Mouse (Mus musculus) CD4-positive helper T cell, adult 2 months (primary cell): ENCODE measurements at regions not wholly inside any gene's neighbourhood (a gene's known extent, or its start where the extent isn't known, plus 50 kb on each side); places are given as distances from the start of the nearest gene placed in this dataset.
"Not testable (repeated sequence)": the region's sequence is repeated elsewhere in the genome, so short reads cannot be mapped to it uniquely, and the experiment has no call there.

Experiments
- DNase-seq: peaks from one replicate; pipeline ENCODE4 v3.0.0-alpha.2; 2012; ENCODE audit warnings: low read depth, missing footprints, low spot score

- no peak for DNase-seq
These were observed 51.8 kb upstream of the Sv2b start for GRCm38 (mm10) chr7:75360874-75361273.

- DNase-seq = peak; percentile 88
These were observed 53.5 kb upstream of the Sv2b start for GRCm38 (mm10) chr7:75362541-75362940.

GRCm38 (mm10) chr7:75365480-75365879, 56.4 kb upstream of the Sv2b start:
- DNase-seq = no peak

- DNase-seq = peak; percentile 79
These were observed 57.3 kb upstream of the Sv2b start for GRCm38 (mm10) chr7:75366285-75366882.

GRCm38 (mm10) chr7:75368315-75368714, 59.3 kb upstream of the Sv2b start:
- no peak for DNase-seq

GRCm38 (mm10) chr7:75369366-75369765, 60.3 kb upstream of the Sv2b start:
- DNase-seq = peak; percentile 66

GRCm38 (mm10) chr7:75370595-75371519, 61.8 kb upstream of the Sv2b start:
- DNase-seq = peak; percentile 81

- peak; percentile 50 for DNase-seq
These were observed 62.4 kb upstream of the Sv2b start for GRCm38 (mm10) chr7:75371520-75371876.

- DNase-seq = peak; percentile 89
These were observed 62.9 kb upstream of the Sv2b start for GRCm38 (mm10) chr7:75371991-75372390.

GRCm38 (mm10) chr7:75372892-75373444, 63.9 kb upstream of the Sv2b start:
- DNase-seq = peak; percentile 32

- DNase-seq = peak; percentile 56
These were observed 65.4 kb upstream of the Sv2b start for GRCm38 (mm10) chr7:75374506-75374905.

- DNase-seq = no peak
These were observed 70.5 kb upstream of the Sv2b start for GRCm38 (mm10) chr7:75379595-75379994.

- DNase-seq = peak; percentile 65
These were observed 70.8 kb upstream of the Akap13 start for GRCm38 (mm10) chr7:75384506-75384911.

GRCm38 (mm10) chr7:75387033-75387432, 68.3 kb upstream of the Akap13 start:
- DNase-seq = no peak

- DNase-seq = peak; percentile 62
These were observed 67.4 kb upstream of the Akap13 start for GRCm38 (mm10) chr7:75387821-75388431.

- DNase-seq = no peak
These were observed 65.2 kb upstream of the Akap13 start for GRCm38 (mm10) chr7:75390162-75390561.

GRCm38 (mm10) chr7:75392783-75393182, 62.6 kb upstream of the Akap13 start:
- DNase-seq = no peak

GRCm38 (mm10) chr7:75393466-75393865, 61.9 kb upstream of the Akap13 start:
- DNase-seq = no peak

- no peak for DNase-seq
These were observed 60.3 kb upstream of the Akap13 start for GRCm38 (mm10) chr7:75394866-75395580.

GRCm38 (mm10) chr7:75397559-75397958, 57.8 kb upstream of the Akap13 start:
- peak; percentile 42 for DNase-seq

GRCm38 (mm10) chr7:75398480-75398879, 56.9 kb upstream of the Akap13 start:
- not testable (repeated sequence) for DNase-seq
